Mouse (Mus musculus) telencephalon, adult 2 months (tissue): ENCODE results near the gene Zbed4.
"Not testable (repeated sequence)": the region's sequence is repeated elsewhere in the genome, so short reads cannot be mapped to it uniquely, and the experiment has no call there.

Source experiments
- DNase-seq: peaks from one replicate; pipeline ENCODE4 v3.0.0-alpha.2; 2011; ENCODE audit warnings: low read depth, low spot score

Zbed4 gene

DNA sequence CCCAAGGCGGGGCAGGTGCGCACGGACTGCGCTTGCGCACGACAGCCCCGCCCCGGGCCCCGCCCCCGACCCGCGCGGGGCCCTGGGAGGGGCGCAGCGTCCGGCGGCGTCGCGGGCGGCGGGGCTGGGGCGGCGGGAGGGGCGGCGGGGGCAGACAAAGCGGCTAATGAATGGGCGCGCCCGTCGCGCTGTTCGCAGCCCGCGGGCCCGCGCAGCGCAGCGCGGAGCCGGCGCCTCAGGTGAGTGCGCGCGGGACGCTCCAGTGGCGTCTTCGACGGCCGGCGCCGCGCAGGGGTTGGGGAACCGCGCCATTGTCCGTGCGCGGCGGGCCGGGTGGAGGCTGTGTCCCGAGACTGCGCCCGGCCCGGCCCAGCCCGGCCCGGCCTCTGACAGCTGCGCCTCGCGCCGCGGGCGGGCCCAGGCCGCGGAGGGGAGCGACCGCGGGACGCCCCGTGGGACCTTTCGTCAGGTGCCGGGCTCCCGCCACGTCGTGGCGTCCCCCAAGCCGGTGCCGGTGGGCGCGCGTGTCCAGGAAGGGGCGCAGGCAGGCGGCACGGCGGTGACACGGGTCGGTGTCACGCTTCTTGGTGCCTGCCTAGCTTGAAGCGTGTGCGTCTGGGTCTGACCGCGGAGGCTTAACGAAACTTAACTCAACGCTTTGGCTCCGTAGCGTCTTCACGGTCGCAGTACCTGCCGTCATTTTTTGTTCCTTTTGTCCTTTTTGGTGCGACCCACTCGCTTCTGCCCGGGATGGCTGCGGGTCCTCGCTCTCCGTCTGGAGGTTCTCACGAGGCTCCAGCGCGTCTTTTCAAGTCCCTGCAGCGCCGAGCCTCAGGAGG lies at the start of gene Zbed4:
TSS of gene Zbed4 (plus strand) at position 97 of the 839 bp plus-strand sequence.
- DNase-seq, result no peak

DNA sequence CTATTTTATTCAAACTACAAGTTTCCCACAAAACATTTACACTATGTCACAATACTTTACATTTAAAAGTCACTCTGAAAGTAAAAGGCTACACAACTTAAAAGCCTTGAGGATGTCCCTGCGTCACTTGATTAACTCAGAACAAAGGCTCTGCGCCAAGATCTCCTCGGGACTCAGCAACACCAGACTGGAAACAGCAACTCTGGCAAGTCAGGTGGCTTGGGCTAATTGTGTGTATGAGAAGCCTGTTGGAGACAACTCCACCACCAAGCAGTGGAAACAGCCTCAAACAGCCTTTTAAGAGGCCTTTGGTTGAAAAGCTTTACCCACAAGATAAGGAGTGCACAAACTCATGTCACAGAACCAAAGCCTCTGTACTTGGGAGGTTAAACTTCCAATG lies 49.0 kb upstream of the Zbed4 start:
- DNase-seq, result no peak

- DNase-seq, result no peak
These were observed 47.2 kb upstream of the Zbed4 start for GRCm38 (mm10) chr15:88704284-88704683.

- no peak for DNase-seq
These were observed 45.1 kb upstream of the Zbed4 start for GRCm38 (mm10) chr15:88706320-88706719.

DNA sequence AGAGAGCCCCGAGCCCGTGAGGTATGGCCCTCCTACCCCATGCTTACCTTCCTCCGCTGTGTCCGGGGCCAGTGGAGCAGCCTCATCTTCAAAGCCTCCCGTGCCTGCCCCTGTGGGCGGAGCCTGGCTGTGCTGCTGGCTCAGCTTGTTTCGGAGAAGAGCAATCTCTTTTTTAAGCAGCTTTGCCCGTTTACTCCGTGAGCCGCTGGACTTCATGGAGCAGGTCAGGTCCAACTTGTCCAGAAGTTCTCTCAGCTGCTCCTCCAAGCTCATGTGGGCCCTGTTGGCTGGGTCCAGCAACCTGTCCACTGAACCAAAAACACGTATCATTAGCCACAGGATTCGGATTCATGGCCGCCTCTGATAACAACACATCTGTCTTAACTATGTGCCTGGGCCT lies 44.5 kb upstream of the Zbed4 start:
- DNase-seq, result not testable (repeated sequence)

GRCm38 (mm10) chr15:88708204-88708603 lies 43.3 kb upstream of the Zbed4 start:
- DNase-seq, result no peak

DNA sequence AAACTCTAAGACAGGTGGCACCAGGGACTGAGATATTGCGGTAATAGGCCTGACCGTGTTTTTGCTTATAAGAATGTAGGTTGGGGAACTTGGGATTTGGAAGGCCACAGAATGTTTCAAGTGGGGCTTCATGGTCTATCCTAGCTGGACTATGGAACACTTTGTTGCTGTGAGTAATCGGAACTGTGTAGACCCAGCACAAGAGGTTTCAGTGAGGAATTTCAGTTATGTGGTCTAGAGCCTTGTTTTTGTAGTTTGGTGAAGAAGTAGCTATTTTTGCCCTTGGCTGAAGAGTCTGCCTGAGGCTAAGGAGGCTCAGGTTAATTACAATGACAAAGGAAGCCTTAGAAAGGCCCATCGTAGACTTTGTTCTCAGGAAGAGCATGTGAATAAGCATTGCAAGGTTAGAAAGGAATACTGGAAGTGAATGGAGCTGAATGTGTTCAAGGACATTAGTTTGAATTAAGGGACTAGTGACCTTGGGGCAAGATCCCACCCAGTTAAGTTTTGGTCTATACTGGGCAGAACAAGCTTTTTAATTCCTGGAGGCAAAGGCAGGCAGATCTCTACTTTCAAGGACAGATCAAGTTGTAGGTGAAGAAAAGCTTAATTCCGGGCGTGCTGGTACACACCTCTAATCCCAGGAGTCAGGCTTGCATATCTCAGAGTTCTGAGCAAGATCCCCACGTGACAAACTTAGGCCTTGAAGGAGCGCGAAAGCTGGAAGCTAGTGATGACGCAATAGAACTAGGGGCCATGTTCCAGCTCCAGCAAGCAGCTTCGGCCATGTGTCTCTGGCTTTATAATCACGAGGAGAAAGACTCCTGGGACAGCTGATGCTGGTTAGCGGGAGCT lies 42.6 kb upstream of the Zbed4 start:
- no peak for DNase-seq

DNA sequence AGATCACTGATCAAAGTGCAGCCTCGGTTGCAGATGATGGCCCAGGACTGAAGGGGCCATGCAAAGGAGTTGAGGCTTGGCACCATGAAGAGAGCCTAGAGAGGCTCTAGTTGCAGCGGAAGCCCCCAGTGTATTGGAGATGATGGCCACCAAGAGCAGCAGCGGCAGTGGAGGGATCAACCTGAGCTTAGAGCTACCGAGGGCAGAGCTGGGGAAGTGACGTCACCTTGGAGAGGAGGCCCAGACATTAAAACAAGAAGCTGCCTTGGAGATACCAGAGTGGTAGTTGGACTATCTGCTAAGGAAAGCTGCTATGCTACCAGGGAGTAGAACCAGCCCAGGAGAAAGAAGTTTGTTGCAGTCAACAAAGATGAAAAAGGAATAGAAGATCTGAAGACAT lies 41.6 kb upstream of the Zbed4 start:
- no peak for DNase-seq

DNA sequence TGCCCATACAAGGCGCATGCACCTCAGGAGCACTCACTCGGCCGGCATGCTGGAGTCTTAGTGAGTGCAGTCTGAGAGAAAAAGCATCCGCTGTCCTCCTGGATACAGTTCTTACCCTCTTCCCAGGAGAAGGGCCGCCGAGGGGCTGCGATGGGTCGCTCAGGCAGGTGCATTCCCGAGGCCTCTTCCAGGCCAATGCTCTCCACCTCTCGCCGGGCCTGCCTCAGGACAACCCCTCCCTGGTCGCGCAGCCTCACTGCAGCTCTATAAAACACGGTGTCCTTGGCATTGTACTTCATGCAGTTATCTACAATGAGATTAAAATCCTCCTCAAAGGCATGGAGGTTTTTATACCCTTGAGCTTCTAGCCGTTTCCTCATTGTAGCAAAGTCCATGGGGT lies 39.0 kb upstream of the Zbed4 start:
- no peak for DNase-seq

DNA sequence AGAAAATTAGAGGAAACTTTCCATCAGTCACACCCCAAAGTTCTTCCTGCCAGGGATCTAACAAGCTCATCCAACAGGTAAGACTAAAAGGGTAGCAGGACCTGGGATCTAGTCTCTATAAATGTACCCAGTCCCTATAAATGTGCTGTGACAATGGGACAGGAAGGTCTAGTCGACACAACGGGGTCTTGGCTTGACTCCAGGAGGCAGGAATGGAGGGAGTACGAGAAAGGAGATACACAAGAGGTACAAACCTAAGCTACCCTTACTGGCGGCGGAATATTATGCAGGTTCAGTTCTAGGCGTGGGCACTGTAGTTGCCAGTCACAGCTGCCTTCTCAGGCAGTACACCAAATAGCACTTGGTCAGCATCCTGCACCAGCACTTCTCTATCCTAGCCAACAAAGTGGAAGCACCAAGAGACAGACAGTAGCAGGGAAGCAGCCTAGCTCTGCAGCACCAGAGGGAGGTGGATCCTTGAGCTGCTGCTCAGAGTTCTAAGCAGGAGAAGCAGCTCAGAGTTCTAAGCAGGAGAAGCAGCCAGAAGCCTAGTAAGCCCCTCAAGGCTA lies 37.4 kb upstream of the Zbed4 start:
- DNase-seq, result no peak

GRCm38 (mm10) chr15:88716350-88716749 lies 35.1 kb upstream of the Zbed4 start:
- DNase-seq, result no peak

DNA sequence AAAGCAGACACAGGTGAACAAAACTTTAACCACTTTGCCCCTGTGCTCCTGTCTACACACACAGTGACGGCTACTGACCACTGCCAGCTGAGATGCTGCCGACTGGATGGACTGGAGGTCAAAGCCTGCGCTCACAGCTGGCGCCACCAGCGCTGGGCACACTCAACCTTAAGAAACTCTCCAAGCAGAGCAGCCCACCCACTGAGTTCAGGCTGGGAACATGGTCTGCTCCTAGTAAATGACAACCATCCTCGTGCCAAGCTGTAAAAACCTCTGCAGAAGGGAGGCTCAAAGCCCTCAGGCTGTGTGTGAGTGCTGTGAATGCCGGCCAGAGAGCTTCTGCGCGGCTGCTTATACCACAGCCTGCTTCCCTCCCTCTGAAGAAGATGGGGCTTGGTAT lies 34.2 kb upstream of the Zbed4 start:
- DNase-seq, result no peak

GRCm38 (mm10) chr15:88723205-88723604 lies 28.3 kb upstream of the Zbed4 start:
- DNase-seq, result no peak

- no peak for DNase-seq
These were observed 27.1 kb upstream of the Zbed4 start for GRCm38 (mm10) chr15:88724311-88724710.

DNA sequence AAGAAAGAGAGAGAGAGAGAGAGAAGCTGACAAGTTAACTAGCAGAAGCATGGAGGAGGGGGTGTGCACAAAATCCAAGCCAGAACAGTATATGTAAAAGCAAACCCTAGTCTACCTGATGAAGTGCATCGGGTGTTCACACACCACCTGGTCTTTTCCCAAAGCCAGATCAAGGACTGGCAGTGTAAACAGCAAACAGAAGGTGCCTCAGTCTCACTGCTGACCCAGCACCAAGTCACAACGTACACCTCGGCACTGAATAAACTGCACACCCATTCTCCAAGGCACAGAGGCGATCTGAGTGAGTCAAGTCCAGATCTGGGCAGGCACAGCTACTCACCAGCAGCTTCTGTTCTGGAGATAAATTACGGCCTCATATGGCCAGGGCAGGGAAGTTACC lies 26.4 kb upstream of the Zbed4 start:
- no peak for DNase-seq

- no peak for DNase-seq
These were observed 24.3 kb upstream of the Zbed4 start for GRCm38 (mm10) chr15:88727204-88727603.

DNA sequence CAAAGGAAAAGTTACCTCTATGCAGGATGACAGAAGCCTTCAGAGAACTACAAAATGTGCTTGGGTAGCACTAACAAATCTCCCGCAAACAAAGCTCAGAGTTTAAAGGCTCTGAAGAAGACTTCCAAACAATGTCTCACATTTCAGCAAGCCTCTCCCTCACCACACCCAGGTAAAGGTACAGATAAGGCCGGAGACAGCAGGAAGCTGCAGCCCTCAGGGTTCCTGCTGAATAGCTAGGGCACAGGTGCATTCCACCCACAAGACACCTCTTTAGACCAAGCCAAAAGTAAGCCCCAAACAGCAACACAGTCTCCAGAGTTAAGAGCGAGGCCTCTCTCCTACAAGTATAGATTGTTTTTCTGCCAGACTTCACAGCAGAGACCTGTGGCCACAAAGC lies 20.7 kb upstream of the Zbed4 start:
- no peak for DNase-seq

DNA sequence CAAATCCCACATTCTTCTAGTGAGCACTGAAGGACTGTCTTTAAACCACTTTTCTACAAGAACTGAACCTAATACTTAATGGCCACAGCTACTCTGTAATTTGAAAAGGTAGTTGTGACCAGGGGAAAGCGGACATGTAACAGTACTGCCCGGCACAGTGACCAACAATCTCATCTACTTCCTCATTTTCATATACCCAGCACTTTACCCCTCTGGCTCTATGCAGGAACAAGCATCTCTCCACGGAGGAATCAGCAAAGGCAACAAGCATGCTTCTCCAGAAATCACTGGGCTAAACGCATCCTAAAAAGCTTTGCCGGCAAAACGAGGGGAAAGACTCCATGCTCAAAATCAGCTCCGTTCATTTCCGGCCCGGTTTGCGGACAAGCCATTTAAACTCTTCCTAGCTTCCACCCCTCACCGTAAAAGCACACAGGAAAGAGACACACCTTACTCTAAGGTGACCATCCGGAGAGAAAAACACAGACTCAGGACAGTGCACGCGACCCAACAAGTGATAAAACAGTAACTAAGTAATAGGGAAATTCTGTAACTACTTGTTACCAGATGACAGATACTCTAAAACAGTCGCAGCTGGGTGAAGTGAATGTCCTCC lies 18.9 kb upstream of the Zbed4 start:
- no peak for DNase-seq

DNA sequence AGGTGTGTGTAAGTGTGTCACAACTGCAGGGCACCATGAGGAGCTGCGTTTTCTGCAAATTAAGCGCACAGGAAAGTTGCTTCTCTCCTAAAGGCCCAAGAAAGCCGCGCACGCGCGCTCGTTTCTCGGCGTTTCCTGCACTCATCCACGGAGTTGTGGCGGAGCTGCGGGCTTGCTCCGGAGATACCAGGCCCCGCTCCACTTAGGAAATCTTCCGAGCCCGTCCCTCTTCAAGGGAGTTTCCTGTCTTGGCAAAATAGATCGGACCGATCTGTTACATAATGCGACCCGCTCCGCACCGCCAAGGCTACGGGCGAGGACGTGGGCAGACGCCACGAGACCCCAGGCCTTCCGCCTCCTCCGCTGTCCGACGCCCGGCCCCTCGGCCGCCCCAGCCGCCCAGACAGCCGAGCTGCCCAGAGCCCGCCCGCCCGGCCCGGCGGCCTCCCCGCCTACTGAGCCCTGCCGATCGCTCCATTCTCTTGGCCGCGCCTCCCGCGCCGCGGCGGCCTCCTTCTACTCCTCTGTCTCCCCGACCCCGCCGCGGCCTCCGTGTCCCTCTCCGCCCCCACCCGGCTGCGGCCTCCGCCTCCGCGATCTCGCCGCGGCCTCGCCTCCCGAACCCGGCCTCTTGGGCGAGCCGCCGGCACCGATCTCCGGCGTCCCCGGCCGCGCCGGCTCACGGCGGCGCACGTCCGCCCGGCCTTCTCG lies 18.3 kb upstream of the Zbed4 start:
- DNase-seq, result no peak

GRCm38 (mm10) chr15:88733834-88734571 lies 17.5 kb upstream of the Zbed4 start, which contains the start of gene Brd1:
Gene Brd1 (minus strand): TSS chr15:88734233.
- no peak for DNase-seq

- DNase-seq, result no peak
These were observed 15.3 kb upstream of the Zbed4 start for GRCm38 (mm10) chr15:88736166-88736565.
